Mouse (Mus musculus): ENCODE measurements at regions not wholly inside any gene's neighbourhood (a gene's known extent, or its start where the extent isn't known, plus 50 kb on each side); places are given as distances from the start of the nearest gene placed in this dataset.

DNA sequence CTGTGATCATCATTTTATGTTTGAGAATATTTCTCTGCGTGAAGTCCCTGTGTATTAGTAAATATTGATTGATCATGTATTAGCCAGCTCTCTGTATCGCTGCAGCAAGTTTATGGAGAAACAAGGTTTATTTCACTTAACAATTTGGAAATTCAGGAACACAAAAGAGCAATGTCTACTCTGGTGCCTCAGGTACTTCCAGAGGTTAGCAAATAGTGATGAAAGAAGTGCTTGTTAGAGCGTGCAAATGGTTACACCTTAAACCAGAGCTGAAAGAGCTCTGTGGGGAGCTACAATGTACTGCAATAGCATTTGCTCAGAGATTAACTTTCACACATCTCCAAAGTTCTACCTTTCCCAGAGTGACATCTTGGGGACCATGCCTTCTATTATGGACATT, 400.9 kb downstream of the Fam198b start:
- TF ChIP-seq CTCF (conservative IDR thresholded peaks at IDR 0.05 in 1 of 2, IDR thresholded peaks at IDR 0.05 in 1 of 2; ENCODE audit: low read depth in 2 of 2, low read length in 2 of 2) (no peak), ELF1 (IDR thresholded peaks at IDR 0.05; ENCODE audit: low read depth, low read length) (no peak), ZNF384 (IDR thresholded peaks at IDR 0.05; ENCODE audit: low read depth, low read length) (no peak), MXI1 (IDR thresholded peaks at IDR 0.05; ENCODE audit: low read depth, low read length) (no peak), CHD1 (IDR thresholded peaks at IDR 0.05; ENCODE audit: low read depth, low read length) (no peak), MAX (IDR thresholded peaks at IDR 0.05; ENCODE audit: low read length) (no peak), SMC3 (IDR thresholded peaks at IDR 0.05; ENCODE audit: low read depth, low read length) (no peak), E2F4 (IDR thresholded peaks at IDR 0.05; ENCODE audit: insufficient replicate concordance, low read depth, low read length) (no peak), TCF12 (IDR thresholded peaks at IDR 0.05; ENCODE audit: low read depth, low read length) (no peak), POLR2AphosphoS2 (IDR thresholded peaks at IDR 0.05; ENCODE audit: low read depth, low read length) (no peak), MEF2A (IDR thresholded peaks at IDR 0.05; ENCODE audit: borderline replicate concordance, low read depth, low read length) (no peak), ZKSCAN1 (IDR thresholded peaks at IDR 0.05; ENCODE audit: borderline replicate concordance, low read depth, low read length) (no peak), EP300 (IDR thresholded peaks at IDR 0.05; ENCODE audit: low read length) (no peak)
